Mouse (Mus musculus) layer of hippocampus, postnatal 14 days (tissue): ENCODE data around the gene Cped1. TPM values are rescaled to one million over a fixed set of nuclear protein-coding genes. Genes with fewer than 3 reads are reported as not detected.
A peak's percentile ranks its signal among the peaks of the same experiment; 100 is the strongest.
"Not testable (repeated sequence)": the region's sequence is repeated elsewhere in the genome, so short reads cannot be mapped to it uniquely, and the experiment has no call there.

Experiments
- DNase-seq, 2 experiments: peaks; one replicate each; pipeline ENCODE4 v3.0.0; 2021 to 2022; ENCODE audit warnings: low spot score in 2 of 2, mixed read lengths in 1 of 2
- total RNA-seq, 2 experiments: library from RNA; stranded (reverse); gene quantifications; 2 replicates each; pipeline ENCODE4 v1.2.3; 2021

Cped1 gene
- total RNA-seq, 2 experiments from 2014 or later: 1.4 to 2.7 TPM

GRCm38 (mm10) chr6:22072737-22073136 is 87.0 kb downstream of the Cped1 start:
- DNase-seq: no peak

DNA sequence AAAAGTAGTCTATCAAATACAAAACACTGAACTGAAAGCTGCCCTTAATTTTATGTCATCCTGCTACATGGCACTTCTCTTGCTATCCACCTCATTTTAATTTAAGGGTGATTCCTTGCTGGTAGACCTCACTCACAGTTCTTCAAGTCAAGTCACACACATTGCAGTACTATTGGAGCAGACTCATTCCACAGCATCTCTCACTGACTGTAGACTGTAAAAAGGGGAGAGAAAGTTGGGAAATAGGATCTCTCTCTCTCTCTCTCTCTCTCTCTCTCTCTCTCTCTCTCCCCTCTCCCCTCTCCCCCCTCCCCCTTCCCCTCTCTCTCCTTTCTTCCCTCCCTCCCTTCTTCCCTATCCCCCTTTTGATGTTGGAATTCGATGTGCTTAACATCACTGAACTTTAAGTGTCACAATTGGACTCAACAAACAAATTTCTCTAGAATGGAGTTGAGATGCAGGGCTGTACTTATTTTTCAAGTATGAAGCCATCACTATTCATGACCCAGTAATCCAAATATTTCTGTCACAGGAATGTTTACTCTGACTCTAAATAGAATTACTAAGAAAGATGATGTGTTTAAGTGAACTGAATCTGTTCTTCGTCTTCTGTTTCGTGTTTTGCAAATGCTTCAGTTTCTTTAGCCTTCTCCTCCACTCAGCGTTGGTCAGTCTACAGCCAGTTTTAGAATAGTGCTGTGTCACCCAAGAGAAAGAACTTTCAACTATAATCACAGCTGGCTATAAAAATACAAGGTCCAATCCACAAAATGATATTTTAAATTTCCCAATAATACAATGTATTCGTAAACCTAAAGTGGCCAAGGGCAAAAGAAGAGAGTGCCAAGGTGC is 88.7 kb downstream of the Cped1 start:
- no peak for DNase-seq

GRCm38 (mm10) chr6:22078686-22079264 is 93.1 kb downstream of the Cped1 start:
- DNase-seq: no peak

GRCm38 (mm10) chr6:22086056-22086455 is 100.3 kb downstream of the Cped1 start:
- no peak for DNase-seq

GRCm38 (mm10) chr6:22088346-22089064 is 102.8 kb downstream of the Cped1 start:
- DNase-seq: peak; percentile 16 to 22

- no peak for DNase-seq
Observed at GRCm38 (mm10) chr6:22091773-22092172, 106.1 kb downstream of the Cped1 start.

DNA sequence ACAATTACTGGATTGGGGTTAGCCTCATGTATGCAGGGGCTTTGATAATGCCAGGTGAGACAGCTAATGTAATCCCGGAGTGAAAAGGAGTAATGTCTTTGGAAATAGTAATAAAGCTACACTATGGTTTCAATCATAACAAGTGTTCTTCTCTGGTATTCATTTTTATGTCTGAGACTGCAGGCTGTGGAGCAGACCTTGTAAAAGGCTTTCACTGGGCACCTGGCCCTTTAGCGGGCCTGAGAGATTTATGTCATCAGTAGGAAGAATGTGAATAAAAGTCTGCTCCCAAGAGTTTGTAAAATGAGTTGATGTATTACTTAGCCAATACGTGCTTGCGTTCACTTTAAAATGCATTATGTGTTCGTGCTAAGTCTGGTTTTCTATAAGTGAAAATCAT is 108.1 kb downstream of the Cped1 start:
- no peak for DNase-seq

GRCm38 (mm10) chr6:22097709-22098108 is 112.0 kb downstream of the Cped1 start:
- peak; percentile 25 to 69 for DNase-seq

DNA sequence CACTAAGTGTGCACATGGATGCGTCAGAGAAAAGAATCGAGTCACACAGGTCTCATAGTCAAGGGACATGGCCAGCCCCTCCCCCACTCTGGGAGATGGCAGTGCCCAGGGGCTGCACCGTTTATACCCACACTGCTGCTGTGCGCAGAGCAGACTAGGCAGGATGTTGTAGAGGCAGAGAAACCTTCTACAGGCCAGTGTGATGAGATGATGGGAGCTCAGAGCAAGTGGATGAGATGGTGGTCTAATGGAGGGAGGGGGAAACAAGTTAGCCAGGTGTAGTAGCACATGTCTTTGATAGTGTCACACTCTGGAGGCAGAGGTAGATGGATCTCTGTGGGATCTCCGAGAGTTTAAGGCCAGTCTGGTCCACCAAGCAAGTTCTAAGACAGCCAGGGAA is 114.1 kb downstream of the Cped1 start:
- no peak for DNase-seq

- no peak for DNase-seq
Observed at GRCm38 (mm10) chr6:22101939-22102338, 116.2 kb downstream of the Cped1 start.

GRCm38 (mm10) chr6:22102752-22103151 is 117.0 kb downstream of the Cped1 start:
- no peak for DNase-seq

DNA sequence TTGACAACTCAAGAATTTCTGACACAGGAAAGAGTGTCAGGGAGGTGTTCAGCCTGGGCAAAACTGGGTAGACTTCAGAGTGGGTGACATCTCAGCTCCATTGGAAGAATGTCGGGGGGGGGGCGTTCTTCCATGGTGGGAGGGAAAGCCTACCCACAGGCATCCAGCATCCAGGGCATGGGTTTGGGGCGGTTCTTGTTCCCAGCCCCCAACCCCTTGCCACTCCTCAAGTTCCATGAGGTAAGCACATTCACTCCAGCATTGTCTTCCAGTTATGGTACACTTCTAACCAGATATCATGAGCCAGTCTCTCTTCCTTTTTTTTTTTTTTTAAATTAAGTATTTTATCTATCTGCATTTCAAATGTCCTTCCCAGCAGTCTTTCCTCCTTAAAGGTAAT is 118.0 kb downstream of the Cped1 start:
- no peak for DNase-seq

- DNase-seq: no peak
Observed at GRCm38 (mm10) chr6:22104211-22104610, 118.5 kb downstream of the Cped1 start.

DNA sequence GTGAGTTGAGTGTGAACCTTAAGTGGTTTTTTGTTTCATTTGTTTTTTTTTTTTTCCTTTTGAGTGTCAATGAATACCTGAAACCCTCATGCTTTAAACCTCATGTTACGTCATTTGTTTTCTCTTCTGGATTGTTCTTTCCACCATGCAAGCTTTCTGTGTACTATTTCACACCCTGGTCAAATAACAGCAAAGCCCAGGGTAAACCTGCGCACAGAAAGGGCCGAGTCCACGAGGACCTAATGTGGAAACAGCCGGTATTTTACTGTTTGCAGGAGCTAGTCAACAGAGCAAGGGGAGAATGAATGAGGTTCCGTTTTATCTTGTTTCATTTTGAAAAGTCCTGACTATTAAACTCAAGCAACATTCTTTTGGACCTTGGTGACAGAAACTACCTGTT is 128.4 kb downstream of the Cped1 start:
- no peak for DNase-seq

DNA sequence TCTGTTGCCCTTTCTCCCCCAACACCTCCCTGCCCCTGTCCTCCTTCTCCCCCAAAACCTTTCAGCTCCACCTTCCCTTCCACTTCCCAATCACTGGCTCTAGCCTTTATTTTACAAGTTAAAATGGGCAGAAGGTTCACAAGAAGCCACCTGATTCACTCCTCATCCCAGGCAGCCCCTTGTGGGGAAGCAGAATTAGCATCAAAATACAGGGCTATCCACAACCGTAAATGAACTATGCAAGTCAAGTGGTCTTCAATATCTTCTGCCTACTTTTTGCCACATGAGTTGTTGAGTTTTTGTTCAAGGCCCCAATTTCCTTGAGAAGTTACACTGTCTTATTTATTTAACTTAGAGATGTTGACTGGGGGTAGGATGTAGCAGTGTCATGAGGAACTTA is 131.0 kb downstream of the Cped1 start:
- DNase-seq: no peak

DNA sequence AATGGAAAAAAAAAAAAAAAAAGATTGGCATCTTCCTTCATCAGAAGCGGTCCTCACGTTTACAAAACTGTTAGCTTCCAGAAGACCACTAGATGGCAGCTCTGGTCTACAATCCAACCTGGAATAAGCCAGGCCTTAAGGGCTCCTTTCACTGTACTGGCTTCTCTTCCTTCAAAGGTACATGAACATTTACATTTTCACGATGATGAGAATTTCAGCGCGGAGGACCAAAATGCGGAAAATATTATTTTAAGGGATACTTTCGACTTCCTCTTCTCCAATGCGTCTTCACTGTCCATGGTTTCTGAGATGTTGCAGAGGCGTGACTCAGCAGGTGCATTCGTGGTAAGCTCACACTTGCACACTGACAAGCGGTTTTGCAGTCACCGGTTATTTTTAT is 136.4 kb downstream of the Cped1 start:
- DNase-seq: peak; percentile 57 to 82

- DNase-seq: no peak
Observed at GRCm38 (mm10) chr6:22122693-22123092, 137.0 kb downstream of the Cped1 start.

GRCm38 (mm10) chr6:22123332-22123731 is 137.6 kb downstream of the Cped1 start:
- DNase-seq: no peak

- DNase-seq: not testable (repeated sequence)
Observed at GRCm38 (mm10) chr6:22124575-22125330, 139.0 kb downstream of the Cped1 start.

GRCm38 (mm10) chr6:22135038-22135631 is 149.4 kb downstream of the Cped1 start:
- no peak for DNase-seq

GRCm38 (mm10) chr6:22136805-22137204 is 151.1 kb downstream of the Cped1 start:
- DNase-seq: no peak
